Mouse (Mus musculus) embryonic stem cell, embryonic (primary cell): ENCODE measurements around the gene Mettl7a1.
"Not testable (repeated sequence)": the region's sequence is repeated elsewhere in the genome, so short reads cannot be mapped to it uniquely, and the experiment has no call there.

Experiments
- CTCF ChIA-PET, 4 experiments: fragments of 300-600 bp in 2 of 4; fragments of 350-600 bp in 2 of 4; sonication (Branson Sonifier 250); formaldehyde crosslinking; loops; one replicate each; lab custom pipeline; 2022; ENCODE audit warnings: inconsistent platforms in 2 of 4; lab: Charles Lee
- POLR2A ChIA-PET, 4 experiments: fragments of 300-600 bp in 2 of 4; fragments of 350-600 bp in 2 of 4; sonication (Branson Sonifier 250); formaldehyde crosslinking; loops; one replicate each; lab custom pipeline; 2022; ENCODE audit warnings: antibody characterized with exemption in 4 of 4, inconsistent platforms in 1 of 4; lab: Charles Lee

The Mettl7a1 gene

GRCm38 (mm10) chr15:100320295-100320905 lies 16.5 kb downstream of the Mettl7a1 start:
- ChIA-PET POLR2A (interaction anchor here in 3 of 4 experiments (0.5 to 2.7 kb wide), 12 partner anchors 12 to 596 kb away, joined by 3 to 7 read pairs (median 3); partner anchors contain the start of gene Tmprss12 (in 1 of the 3)), CTCF (interaction anchor here in 2 of 4 experiments (0.6 to 1.7 kb wide), 11 partner anchors 12 to 282 kb away, joined by 3 to 7 read pairs (median 4); partner anchors contain the start of gene Dip2b (in 2 of the 2))

GRCm38 (mm10) chr15:100321134-100321533 lies 17.2 kb downstream of the Mettl7a1 start:
- CTCF ChIA-PET, result interaction anchor here in 3 of 4 experiments (0.5 to 1.7 kb wide), 12 partner anchors 13 to 283 kb away, joined by 3 to 7 read pairs (median 4); partner anchors contain the start of gene Dip2b (in 2 of the 3)

GRCm38 (mm10) chr15:100324021-100324591 lies 20.2 kb downstream of the Mettl7a1 start:
- ChIA-PET CTCF (interaction anchor here (0.5 to 2.0 kb wide), 19 partner anchors 9 to 1688 kb away, joined by 3 to 9 read pairs (median 3); partner anchors contain the start of genes Dip2b (in 1 of the 4) and Mettl7a1 (in 1 of the 4)), POLR2A (interaction anchor here (0.5 to 1.8 kb wide), 29 partner anchors 9 to 724 kb away, joined by 3 to 8 read pairs (median 4); partner anchors contain the start of genes Atf1 (in 2 of the 4), Tmprss12 (in 2 of the 4) and Cox14 (in 1 of the 4))

More at GRCm38 (mm10) chr15:100321134-100321533, 17.2 kb downstream of the Mettl7a1 start:
- POLR2A ChIA-PET, result interaction anchor here in 3 of 4 experiments (0.6 to 2.7 kb wide), 8 partner anchors 13 to 597 kb away, joined by 3 to 7 read pairs (median 3); no protein-coding TSS in a partner anchor

GRCm38 (mm10) chr15:100325235-100325634 lies 21.3 kb downstream of the Mettl7a1 start:
- ChIA-PET CTCF (interaction anchor here in 2 of 4 experiments (1.0 to 1.3 kb wide), 3 partner anchors 44 to 126 kb away, joined by 3 read pairs; no protein-coding TSS in a partner anchor), POLR2A (interaction anchor here (0.6 to 1.6 kb wide), 14 partner anchors 21 to 600 kb away, joined by 3 to 6 read pairs (median 4); partner anchors contain the start of genes Atf1 (in 1 of the 4), Cox14 (in 1 of the 4) and Tmprss12 (in 1 of the 4))

GRCm38 (mm10) chr15:100328089-100328488 lies 24.1 kb downstream of the Mettl7a1 start:
- ChIA-PET POLR2A (interaction anchor here in 2 of 4 experiments (0.5 to 0.6 kb wide), 3 partner anchors 18 to 69 kb away, joined by 3 read pairs; no protein-coding TSS in a partner anchor), CTCF (interaction anchor here in 3 of 4 experiments (0.6 to 1.0 kb wide), 11 partner anchors 16 to 288 kb away, joined by 3 to 28 read pairs (median 4); partner anchors contain the start of gene Dazap2 (in 1 of the 3))

GRCm38 (mm10) chr15:100329336-100329735 lies 25.4 kb downstream of the Mettl7a1 start:
- CTCF ChIA-PET, result interaction anchor here in 1 of 4 experiments (0.6 kb wide), 1 partner anchor 96 kb away, joined by 3 read pairs; no protein-coding TSS in a partner anchor
- POLR2A ChIA-PET, result interaction anchor here in 1 of 4 experiments (0.6 kb wide), 1 partner anchor 23 kb away, joined by 4 read pairs; no protein-coding TSS in a partner anchor

- ChIA-PET POLR2A (interaction anchor here in 1 of 4 experiments (0.5 kb wide), 1 partner anchor 122 kb away, joined by 5 read pairs; no protein-coding TSS in a partner anchor), CTCF (interaction anchor here in 1 of 4 experiments (0.6 kb wide), 1 partner anchor 37 kb away, joined by 3 read pairs; no protein-coding TSS in a partner anchor)
Observed at GRCm38 (mm10) chr15:100330739-100331138, 26.8 kb downstream of the Mettl7a1 start.

GRCm38 (mm10) chr15:100332077-100332961 lies 28.4 kb downstream of the Mettl7a1 start:
- CTCF ChIA-PET, POLR2A ChIA-PET: not testable (repeated sequence)

- POLR2A ChIA-PET, result interaction anchor here (0.6 to 1.5 kb wide), 8 partner anchors 12 to 363 kb away, joined by 3 to 5 read pairs (median 4); no protein-coding TSS in a partner anchor
- CTCF ChIA-PET, result interaction anchor here in 3 of 4 experiments (0.6 to 1.6 kb wide), 10 partner anchors 9 to 427 kb away, joined by 3 to 8 read pairs (median 4); partner anchors contain the start of genes Methig1 (in 1 of the 3) and Mettl7a2 (in 1 of the 3)
Observed at GRCm38 (mm10) chr15:100334629-100335028, 30.7 kb downstream of the Mettl7a1 start, which contains the start of gene Mettl7a3. Gene Mettl7a3, plus strand, starts transcription at chr15:100334929.

- CTCF ChIA-PET, result interaction anchor here in 1 of 4 experiments (1.1 kb wide), 1 partner anchor 29 kb away, joined by 7 read pairs; no protein-coding TSS in a partner anchor
- POLR2A ChIA-PET, result not testable (repeated sequence)
Observed at GRCm38 (mm10) chr15:100337328-100337727, 33.4 kb downstream of the Mettl7a1 start.

GRCm38 (mm10) chr15:100337847-100338246 lies 33.9 kb downstream of the Mettl7a1 start:
- CTCF ChIA-PET, result interaction anchor here (0.5 to 1.6 kb wide), 15 partner anchors 10 to 1661 kb away, joined by 3 to 28 read pairs (median 4); partner anchors contain the start of gene Dip2b (in 1 of the 4)
- POLR2A ChIA-PET, result interaction anchor here in 3 of 4 experiments (0.5 to 0.6 kb wide), 5 partner anchors 29 to 345 kb away, joined by 3 to 5 read pairs (median 3); partner anchors contain the start of gene Tmprss12 (in 1 of the 3)

- ChIA-PET POLR2A (interaction anchor here in 2 of 4 experiments (0.7 kb wide), 2 partner anchors 18 to 681 kb away, joined by 3 read pairs; no protein-coding TSS in a partner anchor), CTCF (interaction anchor here in 1 of 4 experiments (0.7 to 0.9 kb wide), 2 partner anchors 21 to 23 kb away, joined by 3 to 4 read pairs; no protein-coding TSS in a partner anchor)
Observed at GRCm38 (mm10) chr15:100341314-100341980, 37.5 kb downstream of the Mettl7a1 start.

GRCm38 (mm10) chr15:100345484-100345883 lies 41.5 kb downstream of the Mettl7a1 start:
- ChIA-PET POLR2A (no interaction called here), CTCF (no interaction called here)

GRCm38 (mm10) chr15:100346761-100347160 lies 42.8 kb downstream of the Mettl7a1 start:
- ChIA-PET CTCF (interaction anchor here in 3 of 4 experiments (0.6 to 1.0 kb wide), 5 partner anchors 18 to 661 kb away, joined by 3 to 28 read pairs (median 7); no protein-coding TSS in a partner anchor), POLR2A (interaction anchor here in 3 of 4 experiments (0.6 to 1.2 kb wide), 7 partner anchors 12 to 361 kb away, joined by 3 to 5 read pairs (median 3); partner anchors contain the start of gene Mettl7a3 (in 1 of the 3))

- ChIA-PET CTCF (interaction anchor here in 2 of 4 experiments (0.9 kb wide), 2 partner anchors 21 kb away, joined by 3 to 6 read pairs; no protein-coding TSS in a partner anchor), POLR2A (interaction anchor here (0.6 to 1.4 kb wide), 6 partner anchors 15 to 933 kb away, joined by 3 to 5 read pairs (median 3); no protein-coding TSS in a partner anchor)
Observed at GRCm38 (mm10) chr15:100349496-100349895, 45.6 kb downstream of the Mettl7a1 start.
